Mouse (Mus musculus) lung, embryonic 14.5 days (tissue): ENCODE data around the gene Nfix. TPM values are rescaled to one million over a fixed set of nuclear protein-coding genes. Genes with fewer than 3 reads are reported as not detected.
A peak's percentile ranks its signal among the peaks of the same experiment; 100 is the strongest.

Source experiments
- ATAC-seq: fragments of 200-750 bp; cut with Nextera tagmentation; 2 replicates; pipeline ENCODE4 v1.8.0; 2017; ENCODE audit warnings: mild to moderate bottlenecking, moderate TSS enrichment, moderate library complexity; ENCODE audit not compliant: insufficient read depth
- DNase-seq: peaks from one replicate; pipeline ENCODE4 v3.0.0-alpha.2; 2015
- H3K27ac ChIP-seq: fragments of 300-500 bp; sonication (generic); 2 replicates; pipeline ENCODE4 v1.5.1; 2014; ENCODE audit warnings: low read depth, mild to moderate bottlenecking, moderate library complexity
- H3K27me3 ChIP-seq: fragments of 300-500 bp; sonication (generic); 2 replicates; pipeline ENCODE4 v1.6.1; 2014; ENCODE audit warnings: low read length, control low read depth; ENCODE audit not compliant: insufficient read depth
- H3K36me3 ChIP-seq: fragments of 300-500 bp; sonication (generic); 2 replicates; pipeline ENCODE4 v1.6.1; 2014; ENCODE audit warnings: control low read depth; ENCODE audit not compliant: insufficient read depth
- H3K4me1 ChIP-seq: fragments of 300-500 bp; sonication (generic); 2 replicates; pipeline ENCODE4 v1.6.1; 2014; ENCODE audit warnings: antibody characterized with exemption, control low read depth; ENCODE audit not compliant: insufficient read depth
- H3K4me2 ChIP-seq: fragments of 300-500 bp; sonication (generic); 2 replicates; pipeline ENCODE4 v1.6.1; 2014; ENCODE audit warnings: mild to moderate bottlenecking
- H3K4me3 ChIP-seq: fragments of 300-500 bp; sonication (generic); 2 replicates; pipeline ENCODE4 v1.5.1; 2014; ENCODE audit warnings: low read depth, low read length
- H3K9ac ChIP-seq: fragments of 300-500 bp; sonication (generic); 2 replicates; pipeline ENCODE4 v1.6.1; 2014
- H3K9me3 ChIP-seq: fragments of 300-500 bp; sonication (generic); 2 replicates; pipeline ENCODE4 v1.6.1; 2016; ENCODE audit warnings: low read depth, low read length, control low read depth
- CTCF ChIP-seq: IDR thresholded peaks from 2 replicates; pipeline ENCODE4 v1.5.1; 2016; ENCODE audit warnings: antibody characterized with exemption, low read depth
- WGBS: fragments of 180-500 bp; shearing (Covaris S2); extraction: QIAGEN DNeasy Blood & Tissue Kit; methylation state at CpG from one replicate; pipeline ENCODE4 v1.1.7; 2014; 5-methylcytosine and 5-hydroxymethylcytosine counted together
- polyA plus RNA-seq: library from polyadenylated mRNA; unstranded; fragments of >200 nt; fragmentation: Nextera tagmentation; extraction: Ambion mirVana; gene quantifications from 2 replicates; pipeline ENCODE4 v1.2.1, GENCODE M21; 2014

The Nfix gene
- polyA plus RNA-seq, 1 experiment from 2014 or later, result 42.3 TPM

- DNase-seq, result no peak
- peaks cover 45% of the 10 kb centered on the region for H3K36me3 ChIP-seq
- no peak for TF ChIP-seq CTCF
- no peaks in the 10 kb centered on the region for H3K9me3 ChIP-seq
- H3K9ac ChIP-seq, result no peak overlapping the region
- no peak overlapping the region for H3K4me3 ChIP-seq
- 79% methylated on average over 9 of the region's 9 CpGs for WGBS
- H3K27ac ChIP-seq, result peak overlapping the region; percentile 72
- H3K4me1 ChIP-seq, result no peaks in the 10 kb centered on the region; the same call in 1 of the 2 replicates
- no peak overlapping the region for H3K4me2 ChIP-seq
- H3K27me3 ChIP-seq, result peaks cover 14% of the 10 kb centered on the region
- ATAC-seq, result no peak
Measured at GRCm38 (mm10) chr8:84698929-84699401, 101.2 kb downstream of the Nfix start.

DNA sequence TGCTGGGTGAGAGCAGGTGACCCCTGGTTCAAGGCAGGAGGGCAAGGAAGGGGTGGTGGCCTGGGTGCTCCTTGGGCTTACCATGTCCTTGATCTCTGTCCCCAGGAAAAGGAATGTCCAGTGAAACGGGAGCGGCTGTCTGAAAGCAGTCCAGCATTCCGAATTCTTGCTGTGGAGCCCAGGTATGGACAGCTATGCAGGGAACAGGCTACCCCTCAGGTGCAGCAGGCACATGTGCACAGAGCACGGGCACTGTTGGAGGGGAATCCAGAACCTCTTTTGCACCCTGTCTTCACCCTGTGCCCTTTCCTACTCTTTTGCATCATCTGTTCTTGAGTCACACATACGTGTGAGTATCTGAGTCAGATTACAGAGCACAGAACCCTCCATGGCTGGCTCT lies 101.9 kb downstream of the Nfix start:
- Histone ChIP-seq H3K27ac (no peak overlapping the region), H3K4me1 (no peaks in the 10 kb centered on the region; the same call in 1 of the 2 replicates), H3K9ac (no peak overlapping the region), H3K9me3 (no peaks in the 10 kb centered on the region), H3K36me3 (peaks cover 46% of the 10 kb centered on the region), H3K4me3 (no peak overlapping the region), H3K4me2 (no peak overlapping the region), H3K27me3 (0 out of 2 replicates have a peak, but pooled peaks cover 8% of the 10 kb centered on the region)
- ATAC-seq (no peak), DNase-seq (no peak)
- WGBS, result 89% methylated on average over 5 of the region's 5 CpGs
- no peak for TF ChIP-seq CTCF

DNA sequence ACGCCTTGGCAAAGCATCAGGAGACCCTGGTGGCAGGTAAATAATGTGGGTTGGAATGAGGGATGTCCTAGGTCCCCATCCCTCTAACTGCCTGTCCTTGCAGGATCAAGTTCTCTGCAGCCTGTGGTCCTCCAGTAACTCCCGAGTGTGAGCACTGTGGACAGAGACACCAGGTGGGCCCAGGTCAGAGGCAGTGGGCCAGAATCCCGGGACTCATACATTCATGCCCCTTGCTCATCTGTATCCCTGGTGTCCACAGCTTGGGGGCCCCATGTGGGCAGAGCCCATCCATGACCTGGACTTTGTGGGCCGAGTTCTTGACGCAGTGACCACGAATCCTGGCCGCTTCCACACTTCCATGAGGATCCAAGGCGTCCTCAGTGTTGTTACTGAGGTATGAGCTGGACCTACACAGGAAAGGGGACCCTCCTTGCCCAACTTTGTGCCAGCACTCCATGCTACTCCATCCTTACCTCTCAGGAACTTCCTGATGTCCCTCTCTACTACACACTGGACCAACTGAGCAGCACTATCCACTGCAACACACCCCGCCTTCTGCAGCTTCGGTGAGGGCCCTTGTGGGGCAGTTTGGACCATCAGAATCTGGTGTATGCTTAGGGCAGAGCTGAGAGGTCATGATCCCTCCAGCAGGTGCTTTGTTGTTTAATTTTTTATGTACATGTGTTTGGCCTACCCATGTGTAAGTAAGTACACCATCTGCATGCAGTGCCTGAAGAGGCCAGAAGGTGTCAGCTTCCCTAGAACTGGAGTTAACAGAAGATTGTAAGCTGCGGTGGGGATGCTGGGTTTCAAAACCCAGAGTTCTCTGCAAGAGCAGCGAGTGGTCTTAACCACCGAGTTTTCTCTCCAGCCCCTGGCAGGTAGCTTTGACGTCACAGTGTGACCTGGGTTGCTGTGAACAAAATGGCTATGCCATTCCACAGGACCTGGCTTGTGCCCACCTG lies 102.7 kb downstream of the Nfix start:
- Histone ChIP-seq H3K4me3 (no peak overlapping the region), H3K27ac (no peak overlapping the region), H3K36me3 (peaks cover 54% of the 10 kb centered on the region), H3K9me3 (no peaks in the 10 kb centered on the region), H3K4me2 (no peak overlapping the region), H3K9ac (no peak overlapping the region), H3K4me1 (no peaks in the 10 kb centered on the region; the same call in 1 of the 2 replicates), H3K27me3 (0 out of 2 replicates have a peak, but pooled peaks cover 4% of the 10 kb centered on the region)
- TF ChIP-seq CTCF, result peak; percentile 67
- 87% methylated on average over 14 of the region's 14 CpGs for WGBS
- DNase-seq, result peak; percentile 82
- no peak for ATAC-seq

- DNase-seq (no peak), ATAC-seq (no peak)
- H3K27ac ChIP-seq, result no peak overlapping the region
- H3K9ac ChIP-seq, result no peak overlapping the region
- 89% methylated on average over 6 of the region's 6 CpGs for WGBS
- peaks cover 68% of the 10 kb centered on the region for H3K36me3 ChIP-seq
- no peaks in the 10 kb centered on the region for H3K27me3 ChIP-seq
- no peak overlapping the region for H3K4me3 ChIP-seq
- TF ChIP-seq CTCF, result no peak
- no peaks in the 10 kb centered on the region for H3K9me3 ChIP-seq
- H3K4me2 ChIP-seq, result no peak overlapping the region
- no peaks in the 10 kb centered on the region; the same call in 1 of the 2 replicates for H3K4me1 ChIP-seq
Measured at GRCm38 (mm10) chr8:84695140-84695539, 105.0 kb downstream of the Nfix start.

DNA sequence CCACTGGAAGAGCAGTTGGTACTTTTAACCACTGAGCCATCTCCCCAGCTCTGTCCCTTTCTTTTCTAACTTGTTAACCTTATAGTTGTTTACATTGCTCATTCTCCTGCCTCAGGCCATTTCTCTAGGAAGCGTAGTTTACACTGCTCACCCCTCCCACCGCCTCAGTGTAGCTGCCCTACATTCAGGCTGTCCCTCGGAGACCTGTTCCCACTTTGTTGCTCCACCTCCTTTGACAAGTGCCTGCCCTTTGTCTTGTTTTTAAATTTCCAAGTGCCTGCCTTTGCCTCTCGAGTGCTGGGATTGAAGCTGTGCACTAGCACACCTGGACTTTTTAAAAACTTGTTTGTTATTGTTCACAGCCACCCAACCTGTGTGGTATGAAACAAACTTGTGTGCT lies 106.8 kb downstream of the Nfix start:
- peaks cover 55% of the 10 kb centered on the region for H3K36me3 ChIP-seq
- no peaks in the 10 kb centered on the region for H3K9me3 ChIP-seq
- no peak for TF ChIP-seq CTCF
- H3K4me2 ChIP-seq, result no peak overlapping the region
- H3K27me3 ChIP-seq, result no peaks in the 10 kb centered on the region
- H3K27ac ChIP-seq, result no peak overlapping the region
- H3K4me3 ChIP-seq, result no peak overlapping the region
- WGBS, result 44% methylated on average over 4 of the region's 4 CpGs
- DNase-seq, result no peak
- no peak for ATAC-seq
- no peak overlapping the region for H3K9ac ChIP-seq
- H3K4me1 ChIP-seq, result peaks cover 3% of the 10 kb centered on the region; the same call in 1 of the 2 replicates

GRCm38 (mm10) chr8:84689091-84689915 lies 110.8 kb downstream of the Nfix start:
- TF ChIP-seq CTCF, result peak; percentile 29; the same call in 1 of the 2 replicates
- Histone ChIP-seq H3K27me3 (no peaks in the 10 kb centered on the region), H3K9me3 (no peaks in the 10 kb centered on the region), H3K27ac (peak overlapping the region; percentile 78; the same call in 1 of the 2 replicates), H3K4me2 (peak overlapping the region; percentile 93), H3K4me3 (peak overlapping the region; percentile 89), H3K36me3 (peaks cover 37% of the 10 kb centered on the region), H3K9ac (peak overlapping the region; percentile 75), H3K4me1 (peaks cover 11% of the 10 kb centered on the region)
- peak; percentile 95 for DNase-seq
- WGBS, result under 1% methylated on average over 47 of the region's 47 CpGs
- peak; percentile 83 for ATAC-seq

DNA sequence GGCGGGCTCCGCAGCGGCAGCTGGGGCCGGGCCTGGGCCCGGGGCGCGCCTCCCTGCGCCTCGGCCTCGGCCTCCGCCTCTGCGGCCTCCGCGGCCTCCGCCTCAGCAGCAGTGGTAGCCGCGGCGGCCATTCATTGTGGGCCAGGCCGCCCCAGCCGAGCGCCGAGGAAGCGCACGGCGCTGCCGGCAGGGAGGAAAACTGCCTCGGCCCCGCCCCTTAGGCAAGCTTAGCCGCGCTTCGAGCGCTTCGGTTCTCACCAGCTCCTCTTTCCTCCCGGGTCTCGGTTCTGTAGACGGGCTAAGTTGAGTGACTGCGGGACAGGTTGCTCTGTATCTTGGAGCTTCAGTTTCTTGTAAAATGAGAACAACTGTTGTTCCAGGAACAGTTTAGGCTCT lies 112.4 kb downstream of the Nfix start, which contains the start of gene Nacc1:
Gene Nacc1 (minus strand): TSS at position 158 of the 396 bp plus-strand sequence.
- 0 out of 2 replicates have a peak, but pooled peaks have one; percentile 12 for TF ChIP-seq CTCF
- Histone ChIP-seq H3K4me2 (peak within 1 kb of the TSS; percentile 93), H3K27ac (peak within 1 kb of the TSS; percentile 96), H3K9me3 (no peaks in the 10 kb centered on the region), H3K4me3 (peak within 1 kb of the TSS; percentile 100), H3K36me3 (peaks cover 28% of the 10 kb centered on the region), H3K4me1 (peaks cover 11% of the 10 kb centered on the region), H3K27me3 (no peaks in the 10 kb centered on the region), H3K9ac (peak within 1 kb of the TSS; percentile 99)
- DNase-seq (peak; percentile 96), ATAC-seq (peak; percentile 82)
- WGBS, result under 1% methylated on average over 24 of the region's 37 CpGs
